Mouse (Mus musculus) right cerebral cortex, postnatal 36 days (tissue): ENCODE measurements around the gene Lingo1.

ENCODE experiments used
- DNase-seq, 2 experiments: peaks; one replicate each; pipeline ENCODE4 v3.0.0; 2022; ENCODE audit warnings: low spot score in 2 of 2, mixed read lengths in 1 of 2

Lingo1 gene

DNA sequence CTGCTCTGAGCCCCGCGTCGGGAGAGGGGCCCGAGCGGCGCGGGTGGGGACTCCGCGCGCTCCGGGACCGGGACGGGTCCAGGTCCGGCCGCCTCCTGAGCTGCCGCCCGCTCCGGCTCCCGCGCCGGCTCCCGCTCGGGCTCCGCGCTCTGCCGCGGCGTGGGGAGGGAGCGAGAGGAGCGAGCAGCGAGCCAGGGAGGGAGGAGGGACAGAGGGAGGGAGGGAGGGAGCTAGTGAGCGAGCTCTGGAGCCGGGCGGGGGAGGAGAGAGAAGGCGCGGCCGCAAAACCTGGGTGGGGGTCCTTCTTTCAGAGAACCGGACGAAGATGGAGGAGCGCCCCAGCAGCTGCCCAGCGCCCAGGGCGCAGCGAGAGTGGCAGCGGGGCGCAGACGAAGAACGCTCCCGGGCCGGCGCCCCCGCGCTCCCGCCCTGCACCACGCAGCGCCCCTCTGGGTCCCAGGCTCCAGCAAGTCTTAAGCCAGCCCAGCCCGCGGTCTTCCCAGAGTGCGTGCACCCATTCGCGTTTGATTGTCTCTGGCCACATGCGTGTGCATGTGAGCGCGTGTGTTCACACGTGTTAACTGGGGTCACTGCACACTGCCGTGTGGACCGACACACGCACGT, 160.7 kb downstream of the Lingo1 start:
- peak; percentile 68 to 74 for DNase-seq

DNA sequence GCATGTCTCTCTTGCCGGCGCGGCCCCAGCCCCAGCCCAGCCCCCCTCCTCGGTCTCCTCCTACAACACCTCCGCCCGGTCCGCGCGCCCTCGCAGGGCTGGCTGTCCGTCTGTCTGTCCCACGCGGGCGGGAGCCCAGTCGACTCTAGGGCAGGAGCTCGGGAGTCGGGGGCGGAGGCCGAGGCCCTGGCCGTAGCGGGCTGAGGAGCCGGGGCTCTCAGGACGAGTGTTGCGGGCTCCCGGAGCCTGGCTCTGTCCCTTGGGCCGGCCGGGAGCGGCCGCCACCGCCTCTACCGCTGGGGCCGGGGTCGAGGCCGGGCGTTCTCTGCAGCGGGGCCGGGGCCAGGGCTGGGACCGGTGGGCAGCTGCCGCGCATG, 161.2 kb downstream of the Lingo1 start:
- no peak for DNase-seq

DNA sequence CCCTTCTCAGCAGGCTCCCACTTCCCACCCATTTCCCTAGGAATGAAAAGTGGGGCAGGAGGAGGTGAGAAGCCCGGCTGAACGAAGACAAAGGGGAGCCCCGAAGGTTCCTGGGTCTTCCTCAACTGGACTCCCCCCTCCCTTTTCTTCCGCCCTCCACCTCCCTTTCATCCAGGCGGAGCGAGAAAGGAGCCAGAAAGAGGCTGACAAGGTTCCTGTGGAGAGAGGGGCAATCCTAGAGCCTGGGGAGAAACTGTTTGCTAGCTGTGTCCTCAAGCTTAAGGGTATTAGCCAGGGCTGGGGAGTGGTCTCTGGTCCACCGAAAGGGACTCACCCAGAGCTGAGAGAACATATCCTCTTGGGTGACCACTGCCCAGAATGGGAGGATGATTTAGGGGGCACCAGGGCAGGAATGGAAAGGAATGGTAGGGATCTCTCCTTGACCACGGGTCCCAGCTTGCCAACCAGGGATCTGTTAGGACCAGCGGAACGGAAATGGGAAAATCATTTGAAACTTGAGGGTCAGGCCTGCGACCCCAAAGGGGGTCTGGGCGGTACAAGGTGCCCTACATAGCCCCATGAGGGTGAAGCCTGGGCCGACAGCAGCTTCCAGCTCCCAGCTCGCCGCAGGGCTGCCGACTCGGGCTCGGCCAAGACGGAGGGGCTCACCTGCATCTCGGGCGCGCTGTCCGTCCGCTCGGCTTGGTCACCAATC, 161.7 kb downstream of the Lingo1 start:
- no peak for DNase-seq

DNA sequence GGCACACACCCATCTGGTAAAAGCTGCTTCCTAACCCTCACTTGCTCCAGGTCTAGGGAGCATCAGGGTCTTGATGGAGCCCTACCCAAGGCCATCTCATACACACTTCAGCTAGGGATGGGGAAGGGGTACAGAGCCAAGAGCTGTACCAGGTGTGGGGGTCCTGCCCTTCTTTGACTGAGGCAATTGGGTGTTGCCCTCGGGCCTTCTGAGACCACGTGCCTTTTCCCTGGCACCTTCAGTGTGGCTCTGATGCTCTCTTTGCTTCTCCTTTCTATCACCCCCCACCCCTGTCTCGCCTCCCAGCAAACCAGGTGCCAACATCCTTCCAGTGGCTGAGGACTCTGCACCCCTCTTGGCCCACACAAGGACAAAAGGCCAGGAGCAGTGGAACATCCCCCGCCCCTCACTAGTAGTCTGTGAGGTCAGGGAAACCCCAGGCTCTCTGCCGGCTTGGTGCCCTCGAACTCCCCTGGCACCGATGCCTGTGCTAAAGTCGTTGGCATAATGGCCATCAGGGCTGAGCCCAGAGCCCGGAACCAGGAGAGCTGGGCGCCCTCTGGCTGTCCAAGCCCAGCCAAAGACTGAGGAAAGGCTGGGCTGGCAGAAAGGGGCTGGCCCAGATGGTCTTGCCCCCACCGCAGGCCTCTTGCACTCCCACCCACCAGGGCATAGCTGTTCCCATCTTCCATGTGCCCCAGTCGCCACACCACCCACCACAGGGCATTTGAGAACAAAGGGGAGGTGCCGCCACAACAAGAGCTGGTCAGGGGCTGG, 162.6 kb downstream of the Lingo1 start:
- no peak for DNase-seq

DNA sequence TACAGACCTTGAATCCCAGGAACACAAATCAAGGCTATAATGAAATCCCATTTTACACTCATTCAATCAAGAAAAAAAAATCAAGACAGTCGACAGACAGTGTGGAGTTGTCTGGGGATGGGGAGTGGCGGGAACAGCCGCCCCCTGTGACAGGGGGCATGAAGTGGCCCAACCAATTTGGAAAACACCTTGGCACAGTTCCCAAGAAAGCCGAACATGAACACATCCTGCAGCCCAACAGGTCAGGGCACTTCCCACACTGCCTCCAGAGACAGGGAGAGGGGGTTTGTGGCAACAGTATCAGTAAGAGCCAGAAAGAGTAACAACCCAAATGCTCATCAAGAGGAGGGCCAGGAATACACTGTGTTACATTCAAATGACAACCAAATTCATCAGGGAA, 165.3 kb downstream of the Lingo1 start:
- no peak for DNase-seq

DNA sequence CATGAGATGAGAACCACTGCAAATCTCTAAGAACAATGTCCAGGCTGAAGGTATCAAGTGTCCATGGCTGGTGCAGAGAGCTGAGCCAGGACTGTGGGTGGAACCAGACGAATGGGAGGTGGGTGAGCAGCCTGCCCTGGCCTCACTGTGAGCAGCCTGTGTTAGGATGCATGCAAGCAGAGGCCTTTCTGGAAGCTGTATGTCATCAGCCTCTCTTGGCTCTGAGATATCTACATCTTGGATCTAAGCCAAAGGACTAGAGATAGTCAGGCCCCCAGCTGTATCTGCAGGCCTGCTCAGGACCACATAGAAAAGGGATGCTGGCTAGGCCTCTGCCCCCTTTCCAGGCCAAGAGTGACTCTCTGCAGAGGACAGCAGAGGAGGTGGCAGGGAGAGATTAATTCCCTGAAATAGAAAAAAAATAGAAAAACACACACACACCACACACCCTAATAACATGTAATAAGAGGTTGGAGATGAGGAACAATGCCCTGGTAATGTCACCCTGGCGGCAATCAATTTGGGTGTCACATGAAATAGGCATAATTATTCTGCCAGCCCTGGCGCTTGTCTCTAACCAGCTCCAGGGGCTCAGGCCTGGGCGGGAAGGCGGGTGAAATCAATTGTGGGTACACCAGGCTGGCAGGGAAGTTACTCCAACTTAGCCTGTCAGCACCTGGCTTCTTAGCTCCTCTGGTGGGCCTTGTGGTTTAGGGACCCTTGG, 166.4 kb downstream of the Lingo1 start:
- DNase-seq: no peak

DNA sequence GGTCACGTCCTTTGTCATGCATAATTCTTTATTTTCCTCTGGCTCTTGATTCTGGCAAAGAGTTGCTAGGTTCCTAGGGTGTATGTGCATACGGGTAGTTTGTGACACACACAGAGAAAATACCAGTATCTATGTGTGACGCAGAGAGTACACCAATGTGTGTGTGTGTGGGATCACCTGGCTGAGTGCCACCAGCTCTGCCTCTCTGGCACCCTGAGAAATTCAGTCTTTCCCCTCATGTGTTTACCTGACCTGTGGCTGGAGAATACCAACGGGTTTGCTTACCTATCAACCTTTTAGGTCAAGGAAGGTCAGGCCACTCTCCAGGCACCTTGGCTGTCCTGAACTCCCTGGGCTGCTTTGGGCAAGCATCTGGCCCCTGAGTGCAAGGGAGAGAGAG, 169.0 kb downstream of the Lingo1 start:
- DNase-seq: no peak

DNA sequence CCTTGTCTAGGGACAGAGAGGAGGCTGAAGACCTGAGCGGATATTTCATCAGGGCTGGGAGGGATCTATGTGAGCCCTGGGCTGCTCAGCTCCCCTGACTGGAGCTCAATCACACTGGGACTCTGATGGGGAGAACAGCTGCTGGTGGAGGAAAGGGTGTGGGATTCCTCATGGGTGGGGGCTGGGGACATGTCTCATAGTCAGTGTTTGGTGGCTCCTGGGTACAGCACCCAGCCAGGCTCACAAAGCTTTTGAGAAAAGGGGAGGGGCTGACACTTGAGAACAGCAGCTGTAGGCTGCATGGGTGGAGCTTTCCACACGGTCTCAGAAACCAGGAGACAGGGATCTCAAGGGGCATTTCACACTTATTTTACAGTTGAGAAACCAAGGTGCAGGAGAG, 171.3 kb downstream of the Lingo1 start:
- DNase-seq: no peak

DNA sequence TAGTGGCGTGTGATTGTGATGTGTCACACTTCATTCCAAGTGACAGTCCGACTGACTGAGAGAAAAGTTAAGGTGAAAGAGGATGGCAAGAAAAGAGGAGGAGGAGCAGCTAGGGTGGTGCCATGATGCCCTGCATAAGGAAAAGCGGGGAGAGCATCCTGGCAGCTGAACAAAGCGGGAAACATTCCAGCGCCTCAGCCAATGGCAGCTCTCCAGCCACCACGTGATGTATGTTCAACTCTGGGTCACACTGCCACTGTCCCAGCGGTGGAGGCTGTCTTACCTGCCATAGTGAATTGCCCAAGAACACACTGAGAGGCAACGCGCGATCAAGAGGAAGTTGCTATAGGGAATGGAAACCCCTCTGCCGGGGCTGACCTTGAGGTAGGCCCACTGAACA, 172.9 kb downstream of the Lingo1 start:
- DNase-seq: no peak

DNA sequence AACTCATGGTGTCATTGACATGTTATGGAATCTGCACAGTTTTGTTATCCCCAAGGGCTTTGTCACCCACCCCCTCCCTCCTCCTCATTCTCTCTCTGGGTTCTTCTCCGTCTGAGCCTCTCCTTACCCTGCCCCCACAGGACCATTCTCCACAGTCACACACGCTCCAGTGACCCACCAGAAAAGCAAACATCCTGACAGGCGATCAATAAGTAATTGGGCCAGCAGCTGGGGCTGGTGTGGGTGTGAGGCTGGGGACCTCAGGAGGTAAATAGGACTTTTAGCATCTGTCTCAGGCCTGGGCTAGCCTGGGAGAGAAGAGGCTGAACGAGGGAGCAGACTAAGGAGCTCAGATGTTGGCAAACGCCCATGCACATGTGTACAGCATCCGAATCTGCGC, 173.5 kb downstream of the Lingo1 start:
- DNase-seq: no peak

DNA sequence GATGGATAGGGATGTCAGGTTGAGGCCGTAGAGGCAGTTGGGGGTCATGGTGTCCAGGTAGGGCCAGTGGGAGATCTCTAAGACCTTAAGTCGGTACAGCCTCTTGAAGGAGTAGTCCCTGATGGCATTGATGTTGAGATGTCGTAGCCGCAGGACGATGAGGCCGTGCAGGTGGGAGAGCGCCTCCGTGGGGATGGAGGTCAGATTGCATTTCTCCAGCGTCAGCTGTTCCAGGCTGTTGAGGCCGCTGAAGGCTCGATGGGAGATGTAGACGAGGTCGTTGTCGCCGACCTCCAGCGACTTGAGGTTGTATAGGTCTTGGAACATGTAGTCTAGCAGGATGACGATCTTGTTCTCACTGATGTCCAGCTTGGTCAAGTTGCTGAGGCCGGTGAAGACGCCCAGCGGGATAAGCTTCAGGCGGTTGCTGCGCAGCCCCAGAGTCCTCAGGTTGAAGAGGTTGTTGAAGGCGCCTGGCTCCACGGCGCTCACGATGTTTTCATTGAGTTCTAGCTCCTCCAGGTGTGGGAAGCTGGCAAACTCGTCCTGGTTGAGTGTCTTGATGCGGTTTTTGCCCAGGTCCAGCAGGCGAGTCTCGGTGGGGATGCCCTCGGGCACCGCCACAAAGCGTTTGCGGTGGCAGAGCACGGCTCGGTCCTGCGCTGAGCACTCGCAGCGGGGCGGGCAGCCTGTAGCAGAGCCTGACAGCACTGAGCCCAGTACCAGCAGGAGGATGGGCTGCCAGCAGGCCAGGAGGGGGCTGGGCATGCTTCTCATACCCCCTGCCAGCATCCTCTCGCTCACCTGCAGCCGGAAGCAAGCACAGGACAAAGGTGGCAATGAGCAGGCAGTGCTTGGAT, 175.5 kb downstream of the Lingo1 start:
- no peak for DNase-seq

DNA sequence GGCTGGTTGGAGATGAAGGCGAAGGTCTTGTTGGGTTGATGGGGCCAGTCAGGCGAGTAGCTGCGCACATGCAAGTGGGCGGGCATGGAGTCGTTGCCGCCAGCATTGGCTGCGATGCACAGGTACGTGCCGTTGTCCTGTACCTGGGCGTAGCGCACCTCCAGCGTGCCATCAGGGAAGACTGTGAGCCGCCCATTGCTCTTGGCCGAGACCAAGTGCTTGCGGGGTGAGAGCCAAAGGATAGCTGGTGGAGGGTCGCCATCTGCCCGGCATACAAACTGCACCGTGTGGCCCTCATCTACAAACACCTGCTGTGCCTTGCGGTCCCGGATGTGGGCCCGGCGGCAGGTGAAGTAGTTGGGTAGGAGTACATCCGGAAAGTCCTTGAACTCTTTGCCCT, 176.6 kb downstream of the Lingo1 start:
- DNase-seq: no peak

DNA sequence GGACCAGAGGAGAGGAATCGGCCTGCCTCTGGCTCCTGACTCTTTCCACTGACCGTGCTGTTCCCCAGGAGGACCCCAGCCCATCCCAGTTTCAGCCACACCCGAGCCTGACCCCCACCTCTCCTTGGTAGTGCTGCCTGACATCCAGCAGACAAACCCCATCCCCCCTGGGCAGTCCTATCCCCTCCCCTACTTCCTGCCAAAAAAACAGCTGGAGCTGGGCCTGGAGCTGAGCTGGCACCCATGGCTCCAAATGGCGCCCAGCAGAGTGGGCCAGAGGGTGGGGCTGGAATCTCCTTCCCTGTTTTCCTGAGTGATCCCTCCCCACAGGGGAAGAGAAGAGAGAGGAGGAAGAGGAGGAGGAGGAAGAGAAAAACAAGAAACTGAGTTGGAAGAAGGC, 177.6 kb downstream of the Lingo1 start:
- DNase-seq: no peak

DNA sequence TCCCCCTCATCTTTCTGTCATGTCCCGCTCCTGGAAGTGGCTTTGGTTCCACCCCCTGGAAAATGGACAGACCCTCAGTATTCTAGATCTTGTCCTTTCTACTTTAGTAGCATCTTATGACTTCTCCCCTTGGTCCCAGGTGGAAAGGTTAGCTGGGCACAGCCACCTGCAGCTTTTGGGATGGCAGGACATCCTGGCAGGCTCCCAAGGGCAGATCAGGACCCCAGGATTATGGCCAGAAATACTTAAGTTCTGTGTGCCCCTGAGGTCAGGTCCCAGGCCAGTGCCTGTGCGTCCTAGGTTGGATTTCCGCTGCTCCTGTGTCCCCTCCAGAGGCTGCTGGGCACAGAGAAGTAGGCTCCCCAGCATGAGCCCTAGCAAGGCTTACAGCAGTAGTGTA, 180.2 kb downstream of the Lingo1 start:
- no peak for DNase-seq

DNA sequence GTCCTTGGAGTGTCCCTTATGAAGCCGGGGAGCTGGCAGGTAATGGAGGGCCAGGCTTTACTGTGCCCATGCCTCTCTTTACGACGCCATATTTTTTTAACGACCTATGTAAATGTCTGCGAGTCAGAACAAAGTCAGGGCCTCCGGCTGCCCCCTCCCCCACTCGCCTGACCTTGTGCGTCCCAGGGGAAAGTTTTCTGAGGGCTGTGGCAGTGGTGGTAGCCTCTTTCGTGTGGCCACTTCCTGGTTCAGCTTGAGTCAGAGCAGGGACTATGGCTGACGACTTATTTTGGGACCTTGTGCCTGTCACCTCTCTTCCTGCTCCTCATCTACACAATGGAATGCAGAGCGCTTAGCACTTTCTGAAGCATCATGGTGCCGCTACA, 183.5 kb downstream of the Lingo1 start:
- no peak for DNase-seq

DNA sequence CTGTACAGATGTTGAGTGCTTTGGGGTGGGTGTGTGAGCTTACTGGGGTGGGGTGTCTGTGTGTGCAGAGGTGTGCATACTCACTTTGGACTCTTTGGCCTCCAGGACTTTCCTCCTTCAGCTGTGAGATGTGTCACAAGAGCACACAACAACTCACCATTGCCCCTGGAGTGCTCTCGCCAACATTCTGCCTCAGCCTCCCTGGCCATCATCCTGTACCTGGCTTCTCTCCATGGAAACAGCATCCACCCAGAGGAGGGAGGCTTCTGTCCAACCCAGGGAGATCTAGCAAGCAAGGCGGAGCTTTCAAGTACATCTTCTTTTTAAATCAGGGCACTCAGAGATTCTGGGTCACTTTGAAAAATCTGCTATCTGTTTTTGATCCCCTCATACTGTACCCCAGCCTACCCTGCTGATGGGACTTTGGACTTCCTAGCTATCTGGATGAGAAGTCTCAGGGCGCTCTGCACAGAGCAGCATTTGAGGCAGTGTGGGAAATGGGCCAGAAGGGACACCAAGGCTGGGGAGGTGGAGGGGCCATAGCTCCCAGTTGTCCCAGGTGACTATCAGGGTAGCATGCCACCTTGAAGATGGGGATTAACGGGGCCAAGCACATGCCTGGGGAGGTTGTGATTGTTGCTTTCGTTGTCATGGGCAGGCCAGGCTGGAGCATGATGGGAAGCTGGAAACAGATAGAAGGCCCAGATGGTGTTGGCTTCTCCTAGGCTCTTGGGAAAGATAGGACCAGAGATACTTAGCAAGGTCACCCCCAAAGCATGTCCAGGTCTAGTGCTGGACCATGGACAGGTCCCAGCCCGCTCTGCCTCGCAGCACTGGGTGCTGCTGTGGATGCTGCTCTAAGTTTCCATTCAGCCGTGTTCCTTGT, 184.1 kb downstream of the Lingo1 start:
- no peak for DNase-seq

DNA sequence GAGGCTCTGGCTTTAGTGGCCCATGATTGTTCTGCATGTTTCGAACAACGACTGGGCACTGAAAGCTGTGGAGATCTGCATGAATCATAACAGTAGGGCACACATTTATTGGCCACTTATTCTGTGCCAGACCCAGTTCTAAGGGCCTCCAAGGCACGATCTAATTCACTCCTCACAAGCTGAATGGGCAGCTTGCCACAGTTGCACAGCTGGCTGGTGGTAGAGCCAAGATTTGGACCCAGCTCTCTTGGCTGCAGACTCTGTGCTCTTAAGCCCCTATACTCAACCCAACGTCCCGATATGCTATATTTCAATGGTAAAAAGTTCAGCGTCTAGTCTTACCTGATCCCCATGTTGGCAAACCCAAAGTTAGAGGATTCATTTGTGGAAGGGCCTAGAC, 185.3 kb downstream of the Lingo1 start:
- no peak for DNase-seq

DNA sequence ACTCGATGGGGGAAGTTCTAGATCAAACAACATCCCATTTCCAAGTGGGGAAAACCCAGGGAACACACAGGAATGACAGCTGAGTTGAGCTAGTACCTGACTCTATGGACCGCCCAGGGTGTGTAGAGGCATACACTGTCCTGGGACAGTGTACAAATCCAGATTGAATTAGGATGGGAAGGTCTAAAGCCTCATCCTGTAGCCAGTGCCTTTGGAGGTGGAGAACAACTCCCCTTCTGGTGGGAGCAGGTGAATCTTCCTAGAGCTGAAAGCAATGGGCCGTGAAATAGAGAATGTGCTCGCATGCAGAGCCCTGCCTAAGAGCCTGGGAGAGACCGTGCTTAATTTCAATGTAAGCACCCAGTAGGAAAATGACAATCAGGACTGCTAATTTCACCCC, 185.8 kb downstream of the Lingo1 start:
- no peak for DNase-seq

DNA sequence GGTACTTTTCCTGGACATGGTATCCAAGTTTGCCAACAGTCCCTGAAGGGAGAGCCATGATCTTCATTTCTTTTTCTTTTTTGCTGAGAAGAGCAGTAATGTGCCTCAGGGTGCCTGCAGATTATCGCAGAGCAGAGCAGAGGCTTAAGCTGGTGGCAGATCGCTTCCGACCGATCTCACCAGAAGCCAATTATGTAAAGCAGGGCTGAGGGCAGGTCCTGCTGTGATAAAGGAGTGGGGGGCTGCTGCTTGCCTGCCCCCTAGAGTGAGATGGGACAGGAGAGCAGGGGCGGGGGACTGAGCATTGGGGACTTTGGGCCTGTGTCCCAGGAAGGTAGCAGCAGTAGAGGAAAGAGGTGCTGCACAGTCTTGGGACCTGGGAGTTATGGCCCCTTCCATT, 186.8 kb downstream of the Lingo1 start:
- no peak for DNase-seq

DNA sequence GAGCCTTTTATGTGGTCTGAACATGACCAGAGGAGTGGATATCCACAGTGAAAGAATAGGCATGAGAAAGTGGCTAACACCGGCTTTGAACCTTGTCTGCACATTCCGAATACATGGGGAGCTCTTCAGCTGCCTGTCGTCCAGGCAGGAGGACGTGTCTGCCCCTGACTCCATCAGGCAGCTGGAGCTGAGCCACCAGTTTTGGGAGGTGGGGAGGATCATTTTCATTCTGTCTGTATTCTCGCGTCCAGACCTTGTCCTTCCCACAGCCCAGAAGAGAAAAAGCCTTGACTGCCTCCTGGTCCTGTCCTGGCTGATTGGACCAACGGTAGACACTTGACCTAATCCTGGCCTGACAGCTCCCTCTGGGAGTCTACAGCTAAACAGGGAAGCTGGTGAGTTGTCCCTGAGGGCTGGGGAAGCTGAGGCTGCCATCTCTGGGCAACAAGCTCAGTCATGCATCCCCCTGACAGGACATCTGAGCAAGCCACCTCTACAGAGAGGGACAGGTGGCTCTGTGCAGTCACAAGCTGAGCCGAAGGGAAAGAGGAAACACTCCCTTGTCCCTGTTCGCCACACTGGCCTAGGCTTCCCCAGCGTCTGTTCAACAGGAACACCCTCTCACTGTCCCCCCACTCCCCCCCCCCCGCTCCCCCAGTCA, 187.4 kb downstream of the Lingo1 start:
- no peak for DNase-seq
